Mouse (Mus musculus) G1E (cell line): ENCODE data around the gene Wdr26.

ENCODE experiments used
- CTCF ChIP-seq: IDR thresholded peaks from 2 replicates; pipeline ENCODE4 v1.5.1; 2012; ENCODE audit warnings: low read depth, low read length, inconsistent platforms, mixed read lengths
- GATA1 ChIP-seq: IDR thresholded peaks from 2 replicates; pipeline ENCODE4 v1.6.1; 2012; ENCODE audit warnings: borderline replicate concordance, low read length, inconsistent platforms, mixed read lengths
- GATA2 ChIP-seq: IDR thresholded peaks from 2 replicates; pipeline ENCODE4 v1.6.1; 2012; ENCODE audit warnings: low read depth, low read length, inconsistent platforms, borderline replicate concordance

DNA sequence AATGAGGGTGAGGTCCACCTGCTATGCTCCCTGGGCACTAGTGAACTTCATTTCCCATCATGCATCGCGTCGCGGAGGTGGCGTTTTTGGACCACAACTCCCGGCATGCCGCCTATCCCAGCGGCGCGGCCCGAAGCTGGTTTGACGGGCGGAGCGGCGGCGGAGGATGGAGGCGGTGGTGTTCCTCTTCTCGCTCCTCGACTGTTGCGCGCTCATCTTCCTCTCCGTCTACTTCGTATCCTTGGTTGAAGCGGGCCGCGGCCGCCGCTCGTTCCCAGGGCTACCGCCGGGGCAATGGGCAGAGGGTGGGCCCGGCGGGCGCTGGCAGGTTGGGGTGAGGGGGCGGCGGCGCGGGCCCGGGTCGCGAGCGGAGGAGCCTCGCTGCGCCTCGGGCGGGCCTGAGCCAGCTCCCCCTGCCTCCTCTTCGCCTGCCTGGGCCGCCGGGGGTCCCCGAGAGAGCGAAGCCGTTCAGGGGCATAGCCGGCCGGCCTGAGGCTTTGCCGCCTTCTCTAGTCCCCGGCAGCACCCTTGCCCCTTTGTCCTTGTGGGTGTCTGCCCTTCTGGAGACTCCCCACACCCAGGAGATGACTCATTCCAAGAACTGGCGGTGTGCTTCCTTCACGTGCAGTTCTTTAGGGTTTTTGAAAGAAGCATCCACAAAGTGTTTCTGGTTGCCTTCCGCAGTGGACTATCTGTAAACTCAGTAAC, 60.8 kb downstream of the Wdr26 start:
- TF ChIP-seq GATA1, result no peak
- no peak for TF ChIP-seq CTCF
- TF ChIP-seq GATA2, result no peak
